Mouse (Mus musculus) heart, embryonic 11.5 days (tissue): ENCODE data around the gene Cbx5. TPM values are rescaled to one million over a fixed set of nuclear protein-coding genes. Genes with fewer than 3 reads are reported as not detected.
A peak's percentile ranks its signal among the peaks of the same experiment; 100 is the strongest.

Experiments used
- ATAC-seq: fragments of 200-750 bp; cut with Nextera tagmentation; replicated peaks from 2 replicates; pipeline ENCODE4 v1.8.0; 2017; ENCODE audit warnings: moderate library complexity; ENCODE audit not compliant: insufficient number of reproducible peaks, low FRiP score, low TSS enrichment
- H3K27ac ChIP-seq: fragments of 300-500 bp; sonication (generic); 2 replicates; pipeline ENCODE4 v1.5.1; 2014; ENCODE audit warnings: mild to moderate bottlenecking, low read depth, low read length
- H3K27me3 ChIP-seq: fragments of 300-500 bp; sonication (generic); 2 replicates; pipeline ENCODE4 v1.6.1; 2014; ENCODE audit warnings: mild to moderate bottlenecking, low read length, mixed read lengths; ENCODE audit not compliant: control insufficient read depth, insufficient read depth
- H3K36me3 ChIP-seq: fragments of 300-500 bp; sonication (generic); 2 replicates; pipeline ENCODE4 v1.6.1; 2014; ENCODE audit warnings: mild to moderate bottlenecking, low read length, moderate library complexity, mixed read lengths; ENCODE audit not compliant: control insufficient read depth, insufficient read depth
- H3K4me1 ChIP-seq: fragments of 300-500 bp; sonication (generic); 2 replicates; pipeline ENCODE4 v1.6.1; 2014; ENCODE audit warnings: low read length; ENCODE audit not compliant: control insufficient read depth, insufficient read depth
- H3K4me2 ChIP-seq: fragments of 300-500 bp; sonication (generic); 2 replicates; pipeline ENCODE4 v1.6.1; 2014; ENCODE audit warnings: mild to moderate bottlenecking, moderate library complexity
- H3K4me3 ChIP-seq: fragments of 300-500 bp; sonication (generic); 2 replicates; pipeline ENCODE4 v1.5.1; 2014; ENCODE audit warnings: low read depth, low read length
- H3K9ac ChIP-seq: fragments of 300-500 bp; sonication (generic); 2 replicates; pipeline ENCODE4 v1.6.1; 2014; ENCODE audit warnings: mild to moderate bottlenecking, low read depth, low read length, moderate library complexity
- H3K9me3 ChIP-seq: fragments of 300-500 bp; sonication (generic); replicated peaks from 2 replicates; pipeline ENCODE4 v1.6.1; 2016; ENCODE audit warnings: low read length; ENCODE audit not compliant: control insufficient read depth
- WGBS: fragments of 180-500 bp; shearing (Covaris S2); extraction: QIAGEN DNeasy Blood & Tissue Kit; methylation state at CpG from one replicate; pipeline ENCODE4 v1.1.7; 2014; ENCODE audit not compliant: insufficient replicate concordance; 5-methylcytosine and 5-hydroxymethylcytosine counted together
- polyA plus RNA-seq: library from polyadenylated mRNA; unstranded; fragments of >200 nt; fragmentation: Nextera tagmentation; extraction: Ambion mirVana; gene quantifications from 2 replicates; pipeline ENCODE4 v1.2.1, GENCODE M21; 2014

Cbx5 gene
- polyA plus RNA-seq, 1 experiment from 2014 or later, result 139 TPM

- WGBS, result under 1% methylated on average over 63 of the region's 63 CpGs
- Histone ChIP-seq H3K9ac (peak overlapping the region; percentile 59; the same call in 1 of the 2 replicates), H3K9me3 (no peaks in the 10 kb centered on the region), H3K4me2 (peak overlapping the region; percentile 89), H3K27ac (no peak overlapping the region), H3K36me3 (no peaks in the 10 kb centered on the region), H3K27me3 (peaks cover 87% of the 10 kb centered on the region), H3K4me3 (peak overlapping the region; percentile 54), H3K4me1 (peaks cover 19% of the 10 kb centered on the region)
- 0 out of 2 replicates have a peak, but pooled peaks have one; percentile 14 for ATAC-seq
These were observed 70.6 kb downstream of the Cbx5 start for GRCm38 (mm10) chr15:103168801-103169611.

GRCm38 (mm10) chr15:103167786-103168185 is 71.8 kb downstream of the Cbx5 start:
- Histone ChIP-seq H3K27me3 (peaks cover 75% of the 10 kb centered on the region), H3K4me3 (no peak overlapping the region)

GRCm38 (mm10) chr15:103167042-103167615 is 72.5 kb downstream of the Cbx5 start, which contains the start of gene Smug1:
Smug1 (minus strand) TSS chr15:103167092.
- no peak for ATAC-seq
- Histone ChIP-seq H3K27me3 (peaks cover 68% of the 10 kb centered on the region), H3K4me3 (no peak within 1 kb of the TSS), H3K4me2 (no peak within 1 kb of the TSS), H3K9me3 (no peaks in the 10 kb centered on the region), H3K27ac (no peak within 1 kb of the TSS), H3K36me3 (no peaks in the 10 kb centered on the region), H3K4me1 (peaks cover 23% of the 10 kb centered on the region), H3K9ac (no peak within 1 kb of the TSS)
- WGBS, result 27% methylated on average over 6 of the region's 6 CpGs

More at GRCm38 (mm10) chr15:103167786-103168185, 71.8 kb downstream of the Cbx5 start:
- H3K4me1 ChIP-seq, result peaks cover 19% of the 10 kb centered on the region
- no peak for ATAC-seq
- no peaks in the 10 kb centered on the region for H3K9me3 ChIP-seq
- H3K36me3 ChIP-seq, result no peaks in the 10 kb centered on the region
- no peak overlapping the region for H3K4me2 ChIP-seq
- no peak overlapping the region for H3K27ac ChIP-seq
- H3K9ac ChIP-seq, result no peak overlapping the region
- WGBS, result 21% methylated on average over 3 of the region's 3 CpGs

DNA sequence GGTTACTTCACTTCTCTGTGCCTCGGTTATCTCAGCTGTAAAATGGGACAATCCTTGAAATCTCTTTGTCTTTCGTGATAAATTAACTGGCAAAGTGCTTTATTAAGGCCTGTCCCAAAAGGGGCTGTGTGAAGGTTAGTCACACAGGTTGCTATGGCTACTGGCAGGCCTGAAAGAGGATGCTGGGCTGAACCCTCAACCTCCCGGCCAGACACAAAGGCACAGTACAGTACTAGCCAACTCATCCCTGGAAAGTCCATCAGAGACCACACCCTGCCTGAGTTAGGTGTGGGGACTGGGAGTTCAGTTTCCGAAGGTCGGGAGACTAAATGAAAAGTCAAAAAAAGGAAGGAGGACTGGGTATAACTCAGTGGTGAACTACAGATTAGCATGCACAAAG is 73.7 kb downstream of the Cbx5 start:
- WGBS, result 42% methylated on average over 5 of the region's 5 CpGs
- no peak for ATAC-seq
- H3K9ac ChIP-seq, result no peak overlapping the region
- H3K4me3 ChIP-seq, result no peak overlapping the region
- H3K36me3 ChIP-seq, result no peaks in the 10 kb centered on the region
- peaks cover 56% of the 10 kb centered on the region for H3K27me3 ChIP-seq
- H3K4me2 ChIP-seq, result no peak overlapping the region
- H3K4me1 ChIP-seq, result peaks cover 23% of the 10 kb centered on the region
- no peaks in the 10 kb centered on the region for H3K9me3 ChIP-seq
- no peak overlapping the region for H3K27ac ChIP-seq

- Histone ChIP-seq H3K9me3 (no peaks in the 10 kb centered on the region), H3K9ac (0 out of 2 replicates have a peak overlapping the region, but pooled peaks have one; percentile 46), H3K4me2 (peak overlapping the region; percentile 36), H3K36me3 (no peaks in the 10 kb centered on the region), H3K4me1 (peaks cover 23% of the 10 kb centered on the region), H3K27ac (no peak overlapping the region), H3K27me3 (peaks cover 51% of the 10 kb centered on the region), H3K4me3 (no peak overlapping the region)
- ATAC-seq, result no peak
- WGBS, result 2% methylated on average over 13 of the region's 13 CpGs
These were observed 74.2 kb downstream of the Cbx5 start for GRCm38 (mm10) chr15:103165379-103165778.

DNA sequence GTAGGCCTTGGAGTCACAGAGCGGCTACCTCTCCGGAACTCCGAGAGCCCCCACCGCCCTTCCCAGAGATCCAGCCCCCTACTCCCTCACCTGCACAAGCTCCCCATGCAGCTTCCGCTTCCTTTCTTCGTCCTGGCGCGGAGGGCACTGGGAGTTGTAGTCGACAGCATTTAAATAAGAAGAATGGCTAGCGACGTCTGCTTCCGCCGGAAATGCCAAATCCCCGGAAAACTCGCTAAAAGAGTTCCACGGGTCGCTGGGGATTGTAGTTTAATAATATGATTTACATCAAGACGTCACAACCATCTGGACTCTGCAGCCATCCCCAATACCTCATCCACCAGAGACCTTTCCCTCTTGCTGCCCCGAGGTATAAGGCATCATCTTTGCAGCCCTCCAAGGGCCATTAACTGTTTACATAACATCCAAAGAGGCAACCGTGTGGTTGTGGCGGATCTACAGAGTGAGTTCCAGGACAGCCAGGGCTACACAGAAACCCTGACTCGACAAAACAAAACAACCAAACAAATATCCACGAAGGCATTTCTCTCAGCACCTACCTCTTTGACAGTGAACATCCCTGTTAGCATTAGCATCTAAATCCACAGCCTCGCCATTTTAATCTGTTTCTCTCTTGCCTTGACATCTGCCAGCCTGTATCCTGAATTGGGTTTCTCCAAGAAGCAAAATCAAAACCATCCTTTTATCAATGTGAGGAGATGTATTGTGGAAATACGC is 76.3 kb downstream of the Cbx5 start:
- H3K4me1 ChIP-seq, result 0 out of 2 replicates have a peak, but pooled peaks cover 8% of the 10 kb centered on the region
- H3K27me3 ChIP-seq, result peaks cover 30% of the 10 kb centered on the region
- no peak overlapping the region for H3K27ac ChIP-seq
- H3K4me3 ChIP-seq, result peak overlapping the region; percentile 64
- no peaks in the 10 kb centered on the region for H3K9me3 ChIP-seq
- H3K36me3 ChIP-seq, result no peaks in the 10 kb centered on the region
- peak overlapping the region; percentile 69 for H3K4me2 ChIP-seq
- 7% methylated on average over 25 of the region's 25 CpGs for WGBS
- peak; percentile 80 for ATAC-seq
- peak overlapping the region; percentile 73 for H3K9ac ChIP-seq

GRCm38 (mm10) chr15:103157585-103157984 is 82.0 kb downstream of the Cbx5 start:
- WGBS, result 70% methylated on average over 10 of the region's 10 CpGs
- Histone ChIP-seq H3K9me3 (no peaks in the 10 kb centered on the region), H3K27me3 (peaks cover 33% of the 10 kb centered on the region), H3K27ac (no peak overlapping the region), H3K4me3 (no peak overlapping the region), H3K4me2 (no peak overlapping the region), H3K9ac (no peak overlapping the region), H3K4me1 (0 out of 2 replicates have a peak, but pooled peaks cover 2% of the 10 kb centered on the region), H3K36me3 (no peaks in the 10 kb centered on the region)
- no peak for ATAC-seq

- Histone ChIP-seq H3K4me2 (no peak overlapping the region), H3K9me3 (no peaks in the 10 kb centered on the region), H3K27me3 (peaks cover 33% of the 10 kb centered on the region), H3K27ac (no peak overlapping the region), H3K4me3 (no peak overlapping the region), H3K4me1 (no peaks in the 10 kb centered on the region), H3K36me3 (no peaks in the 10 kb centered on the region), H3K9ac (no peak overlapping the region)
- 51% methylated on average over 7 of the region's 7 CpGs for WGBS
- no peak for ATAC-seq
These were observed 82.7 kb downstream of the Cbx5 start for GRCm38 (mm10) chr15:103156890-103157289.
